Mouse (Mus musculus) bone marrow, adult 2 months (tissue): ENCODE data around the gene C2cd4d. TPM values are rescaled to one million over a fixed set of nuclear protein-coding genes. Genes with fewer than 3 reads are reported as not detected.

ENCODE experiments used
- H3K27ac ChIP-seq: fragments of 200-500 bp; 2 replicates; pipeline ENCODE4 v1.5.1; 2012; ENCODE audit warnings: low read depth, mild to moderate bottlenecking, control low read depth, inconsistent platforms, low read length; ENCODE audit not compliant: control insufficient read depth, poor library complexity, insufficient read depth
- H3K4me1 ChIP-seq: fragments of 200-500 bp; 2 replicates; pipeline ENCODE4 v1.6.1; 2011; ENCODE audit warnings: low read length; ENCODE audit not compliant: control insufficient read depth, insufficient read depth
- H3K4me3 ChIP-seq: fragments of 200-500 bp; replicated peaks from 2 replicates; pipeline ENCODE3; 2011; ENCODE audit warnings: mild to moderate bottlenecking, low read depth, low read length, control low read depth; ENCODE audit not compliant: control insufficient read depth
- CTCF ChIP-seq: fragments of 200-500 bp; IDR thresholded peaks from 2 replicates; pipeline ENCODE4 v1.5.1; 2011; ENCODE audit warnings: low read length, control low read depth; ENCODE audit not compliant: control insufficient read depth, insufficient read depth
- POLR2A ChIP-seq: fragments of 200-500 bp; IDR thresholded peaks from 2 replicates; pipeline ENCODE4 v1.6.1; 2011; ENCODE audit warnings: low read depth, mild to moderate bottlenecking, control low read depth, low read length, borderline replicate concordance; ENCODE audit not compliant: control insufficient read depth
- WGBS: fragments of 180-500 bp; shearing (Covaris S2); methylation state at CpG from one replicate; pipeline ENCODE4 v1.1.7; 2018; 5-methylcytosine and 5-hydroxymethylcytosine counted together
- polyA plus RNA-seq: library from polyadenylated mRNA; stranded (reverse); fragments of >200 nt; gene quantifications from 2 replicates; pipeline ENCODE4 v1.2.4, GENCODE M21; 2011; ENCODE audit warnings: low replicate concordance; ENCODE audit not compliant: missing spikeins, insufficient read depth, insufficient read length

C2cd4d gene
- polyA plus RNA-seq, 1 experiment, result not detected

- H3K27ac ChIP-seq, result no peak overlapping the region
- TF ChIP-seq CTCF (no peak), POLR2A (no peak)
- H3K4me1 ChIP-seq, result no peaks in the 10 kb centered on the region
- WGBS, result 19% methylated on average over 3 of the region's 3 CpGs
- no peak overlapping the region for H3K4me3 ChIP-seq
Measured at GRCm38 (mm10) chr3:94372038-94372437, 9.8 kb downstream of the C2cd4d start.

GRCm38 (mm10) chr3:94372641-94373040, 10.4 kb downstream of the C2cd4d start, which contains the start of gene Rorc:
Gene Rorc (plus strand): TSS chr3:94372794.
- H3K27ac ChIP-seq, result no peak within 1 kb of the TSS
- H3K4me3 ChIP-seq, result no peak within 1 kb of the TSS
- H3K4me1 ChIP-seq, result no peaks in the 10 kb centered on the region
- 53% methylated on average over 5 of the region's 5 CpGs for WGBS
- no peak for TF ChIP-seq CTCF
- no peak for TF ChIP-seq POLR2A

- H3K4me1 ChIP-seq, result no peaks in the 10 kb centered on the region
- 12% methylated on average over 10 of the region's 10 CpGs for WGBS
- H3K27ac ChIP-seq, result no peak overlapping the region
- no peak overlapping the region for H3K4me3 ChIP-seq
- TF ChIP-seq POLR2A, result no peak
- TF ChIP-seq CTCF, result no peak
Measured at GRCm38 (mm10) chr3:94373090-94373489, 10.9 kb downstream of the C2cd4d start.

- Histone ChIP-seq H3K4me1 (no peaks in the 10 kb centered on the region), H3K27ac (no peak overlapping the region), H3K4me3 (no peak overlapping the region)
- TF ChIP-seq CTCF (no peak), POLR2A (no peak)
- WGBS, result 1% methylated on average over 5 of the region's 5 CpGs
Measured at GRCm38 (mm10) chr3:94373597-94374011, 11.4 kb downstream of the C2cd4d start.

- H3K27ac ChIP-seq, result no peak overlapping the region
- TF ChIP-seq CTCF (no peak), POLR2A (no peak)
- H3K4me3 ChIP-seq, result no peak overlapping the region
- H3K4me1 ChIP-seq, result no peaks in the 10 kb centered on the region
Measured at GRCm38 (mm10) chr3:94374636-94375035, 12.4 kb downstream of the C2cd4d start.

- 33% methylated on average over 2 of the region's 2 CpGs for WGBS
- Histone ChIP-seq H3K4me3 (no peak overlapping the region), H3K4me1 (no peaks in the 10 kb centered on the region), H3K27ac (no peak overlapping the region)
- TF ChIP-seq POLR2A, result no peak
- no peak for TF ChIP-seq CTCF
Measured at GRCm38 (mm10) chr3:94375146-94375545, 12.9 kb downstream of the C2cd4d start.

- Histone ChIP-seq H3K4me1 (no peaks in the 10 kb centered on the region), H3K4me3 (no peak overlapping the region), H3K27ac (no peak overlapping the region)
- no peak for TF ChIP-seq CTCF
- no peak for TF ChIP-seq POLR2A
- WGBS, result 59% methylated on average over 5 of the region's 5 CpGs
Measured at GRCm38 (mm10) chr3:94375861-94376260, 13.6 kb downstream of the C2cd4d start.

GRCm38 (mm10) chr3:94377028-94377923, 15.0 kb downstream of the C2cd4d start:
- Histone ChIP-seq H3K27ac (no peak overlapping the region), H3K4me3 (no peak overlapping the region), H3K4me1 (no peaks in the 10 kb centered on the region)
- WGBS, result 29% methylated on average over 13 of the region's 13 CpGs
- TF ChIP-seq CTCF (no peak), POLR2A (no peak)

GRCm38 (mm10) chr3:94379831-94380510, 17.7 kb downstream of the C2cd4d start:
- 47% methylated on average over 9 of the region's 9 CpGs for WGBS
- Histone ChIP-seq H3K4me1 (no peaks in the 10 kb centered on the region), H3K27ac (no peak overlapping the region), H3K4me3 (no peak overlapping the region)
- TF ChIP-seq CTCF, result no peak
- TF ChIP-seq POLR2A, result no peak
